Mouse (Mus musculus) neural tube, embryonic 11.5 days (tissue): ENCODE measurements around the gene Dixdc1. TPM values are rescaled to one million over a fixed set of nuclear protein-coding genes. Genes with fewer than 3 reads are reported as not detected.
A peak's percentile ranks its signal among the peaks of the same experiment; 100 is the strongest.
"Not testable (repeated sequence)": the region's sequence is repeated elsewhere in the genome, so short reads cannot be mapped to it uniquely, and the experiment has no call there.

Experiments
- ATAC-seq: fragments of 200-750 bp; cut with Nextera tagmentation; 2 replicates; pipeline ENCODE4 v1.8.0; 2017; ENCODE audit warnings: moderate number of reproducible peaks, mild to moderate bottlenecking, moderate TSS enrichment, moderate library complexity; ENCODE audit not compliant: insufficient read depth, low FRiP score, low TSS enrichment
- DNase-seq: peaks from one replicate; pipeline ENCODE4 v3.0.0-alpha.2; 2015; ENCODE audit warnings: low spot score
- H3K27ac ChIP-seq: fragments of 300-500 bp; sonication (generic); 2 replicates; pipeline ENCODE4 v1.5.1; 2014; ENCODE audit warnings: low read depth, mild to moderate bottlenecking, low read length
- H3K27me3 ChIP-seq: fragments of 300-500 bp; sonication (generic); 2 replicates; pipeline ENCODE4 v1.6.1; 2014; ENCODE audit warnings: mild to moderate bottlenecking, low read length, mixed read lengths; ENCODE audit not compliant: control insufficient read depth, insufficient read depth
- H3K36me3 ChIP-seq: fragments of 300-500 bp; sonication (generic); 2 replicates; pipeline ENCODE4 v1.6.1; 2014; ENCODE audit warnings: mild to moderate bottlenecking, low read length, moderate library complexity, mixed read lengths; ENCODE audit not compliant: control insufficient read depth, insufficient read depth
- H3K4me1 ChIP-seq: fragments of 300-500 bp; sonication (generic); 2 replicates; pipeline ENCODE4 v1.6.1; 2014; ENCODE audit warnings: low read length, mixed read lengths; ENCODE audit not compliant: control insufficient read depth, insufficient read depth
- H3K4me2 ChIP-seq: fragments of 300-500 bp; sonication (generic); 2 replicates; pipeline ENCODE4 v1.6.1; 2014; ENCODE audit warnings: low read depth, mild to moderate bottlenecking, moderate library complexity
- H3K4me3 ChIP-seq: fragments of 300-500 bp; sonication (generic); 2 replicates; pipeline ENCODE4 v1.5.1; 2014; ENCODE audit warnings: low read depth, low read length
- H3K9ac ChIP-seq: fragments of 300-500 bp; sonication (generic); 2 replicates; pipeline ENCODE4 v1.6.1; 2014; ENCODE audit warnings: mild to moderate bottlenecking, low read length
- H3K9me3 ChIP-seq: fragments of 300-500 bp; sonication (generic); 2 replicates; pipeline ENCODE4 v1.6.1; 2016; ENCODE audit warnings: low read length; ENCODE audit not compliant: control insufficient read depth
- WGBS: fragments of 180-500 bp; shearing (Covaris S2); extraction: QIAGEN DNeasy Blood & Tissue Kit; methylation state at CpG from one replicate; pipeline ENCODE4 v1.1.7; 2014; 5-methylcytosine and 5-hydroxymethylcytosine counted together
- polyA plus RNA-seq: library from polyadenylated mRNA; unstranded; fragments of >200 nt; fragmentation: Nextera tagmentation; extraction: Ambion mirVana; gene quantifications from 2 replicates; pipeline ENCODE4 v1.2.1, GENCODE M21; 2014

The Dixdc1 gene
- polyA plus RNA-seq, 1 experiment from 2014 or later, result 33.0 TPM

- 93% methylated on average over 6 of the region's 8 CpGs for WGBS
Measured at GRCm38 (mm10) chr9:50630903-50631302, 108.4 kb downstream of the Dixdc1 start.

GRCm38 (mm10) chr9:50617794-50618330, 121.5 kb downstream of the Dixdc1 start:
- no peaks in the 10 kb centered on the region for H3K9me3 ChIP-seq
- H3K4me3 ChIP-seq, result peak overlapping the region; percentile 99
- H3K9ac ChIP-seq, result no peak overlapping the region
- no peak overlapping the region for H3K27ac ChIP-seq
- ATAC-seq (no peak), DNase-seq (no peak)
- peak overlapping the region; percentile 1; the same call in 1 of the 2 replicates for H3K4me2 ChIP-seq
- 64% methylated on average over 9 of the region's 9 CpGs for WGBS
- H3K36me3 ChIP-seq, result peaks cover 6% of the 10 kb centered on the region
- H3K4me1 ChIP-seq, result peaks cover 7% of the 10 kb centered on the region
- H3K27me3 ChIP-seq, result no peaks in the 10 kb centered on the region

More at GRCm38 (mm10) chr9:50630903-50631302, 108.4 kb downstream of the Dixdc1 start:
- H3K4me3 ChIP-seq, H3K9ac ChIP-seq, H3K4me2 ChIP-seq, ATAC-seq, DNase-seq, H3K4me1 ChIP-seq, H3K27me3 ChIP-seq, H3K36me3 ChIP-seq, H3K9me3 ChIP-seq, H3K27ac ChIP-seq: not testable (repeated sequence)

- peak; percentile 94 for ATAC-seq
- H3K9me3 ChIP-seq, result no peaks in the 10 kb centered on the region
- under 1% methylated on average over 75 of the region's 81 CpGs for WGBS
- peaks cover 7% of the 10 kb centered on the region for H3K4me1 ChIP-seq
- peaks cover 6% of the 10 kb centered on the region for H3K36me3 ChIP-seq
- no peaks in the 10 kb centered on the region for H3K27me3 ChIP-seq
- H3K4me2 ChIP-seq, result peak within 1 kb of the TSS; percentile 57
- peak within 1 kb of the TSS; percentile 99 for H3K4me3 ChIP-seq
- peak within 1 kb of the TSS; percentile 88 for H3K27ac ChIP-seq
- H3K9ac ChIP-seq, result peak within 1 kb of the TSS; percentile 92
- DNase-seq, result peak; percentile 88
Measured at GRCm38 (mm10) chr9:50616766-50617603, 122.3 kb downstream of the Dixdc1 start, which contains the start of the genes Pih1d2 and Nkapd1. TSS of gene Pih1d2 (plus strand) at chr9:50617321. TSS of gene Nkapd1 (minus strand) at chr9:50617464.

GRCm38 (mm10) chr9:50616161-50616560, 123.2 kb downstream of the Dixdc1 start:
- no peak for DNase-seq
- H3K9me3 ChIP-seq, result no peaks in the 10 kb centered on the region
- H3K4me1 ChIP-seq, result peaks cover 7% of the 10 kb centered on the region
- H3K36me3 ChIP-seq, result peaks cover 6% of the 10 kb centered on the region
- H3K4me2 ChIP-seq, result peak overlapping the region; percentile 57
- no peak for ATAC-seq
- 43% methylated on average over 11 of the region's 11 CpGs for WGBS
- H3K27ac ChIP-seq, result no peak overlapping the region
- H3K27me3 ChIP-seq, result no peaks in the 10 kb centered on the region
- H3K9ac ChIP-seq, result peak overlapping the region; percentile 92
- peak overlapping the region; percentile 99 for H3K4me3 ChIP-seq

Other genes starting within 250 kb of the Dixdc1 start
- gene Plet1, start 245.0 kb downstream of the Dixdc1 start, polyA plus RNA-seq, result 0.49 and 0.51 TPM in 2 replicates
- gene Pts, start 210.8 kb downstream of the Dixdc1 start, polyA plus RNA-seq, result 75.2 and 80.0 TPM in 2 replicates
- 4.7 and 6.4 TPM in 2 replicates for gene Il18, start 184.7 kb downstream of the Dixdc1 start, polyA plus RNA-seq
- 0.15 TPM in 1 of 2 replicates, not detected in the other for gene Bco2, start 184.3 kb downstream of the Dixdc1 start, polyA plus RNA-seq
- 0.28 TPM in 1 of 2 replicates, not detected in the other for gene Tex12, start 178.2 kb downstream of the Dixdc1 start, polyA plus RNA-seq
- 273 and 281 TPM in 2 replicates for gene Sdhd, start 135.7 kb downstream of the Dixdc1 start, polyA plus RNA-seq
- 305 and 307 TPM in 2 replicates for gene Timm8b, start 135.6 kb downstream of the Dixdc1 start, polyA plus RNA-seq
- 4.7 and 5.9 TPM in 2 replicates for gene Pih1d2, start 122.2 kb downstream of the Dixdc1 start, polyA plus RNA-seq
- 28.8 and 29.2 TPM in 2 replicates for gene Nkapd1, start 122.1 kb downstream of the Dixdc1 start, polyA plus RNA-seq
- gene Dlat, start 79.7 kb downstream of the Dixdc1 start, polyA plus RNA-seq, result 70.6 and 74.9 TPM in 2 replicates
- 1.1 and 1.3 TPM in 2 replicates for gene 2310030G06Rik, start 7.0 kb upstream of the Dixdc1 start, polyA plus RNA-seq
- 12.8 and 14.4 TPM in 2 replicates for gene Cryab, start 11.8 kb upstream of the Dixdc1 start, polyA plus RNA-seq
- gene Hspb2, start 12.8 kb upstream of the Dixdc1 start, polyA plus RNA-seq, result 8.4 and 8.6 TPM in 2 replicates
- 10.5 and 10.6 TPM in 2 replicates for gene Fdxacb1, start 28.7 kb upstream of the Dixdc1 start, polyA plus RNA-seq
- gene Alg9, start 35.5 kb upstream of the Dixdc1 start, polyA plus RNA-seq, result 46.3 and 46.9 TPM in 2 replicates
- 34.2 and 43.1 TPM in 2 replicates for gene 1110032A03Rik, start 36.0 kb upstream of the Dixdc1 start, polyA plus RNA-seq
- 121 and 122 TPM in 2 replicates for gene Ppp2r1b, start 105.8 kb upstream of the Dixdc1 start, polyA plus RNA-seq